Mouse (Mus musculus) splenic B cell, adult 2 months (primary cell): ENCODE results near the gene Slc7a6.

Experiments used
- DNase-seq: peaks from one replicate; pipeline ENCODE4 v3.0.0-alpha.2; 2011; ENCODE audit warnings: low read depth, low spot score
- H3K27me3 ChIP-seq: 2 replicates; pipeline ENCODE4 v1.6.1; 2012; ENCODE audit warnings: mild to moderate bottlenecking, low read length, moderate library complexity, mixed read lengths; ENCODE audit not compliant: control insufficient read depth, poor library complexity, insufficient read depth, severe bottlenecking
- H3K36me3 ChIP-seq: 2 replicates; pipeline ENCODE4 v1.6.1; 2012; ENCODE audit warnings: mild to moderate bottlenecking, low read length, moderate library complexity, mixed read lengths; ENCODE audit not compliant: control insufficient read depth, poor library complexity, insufficient read depth, severe bottlenecking

Slc7a6 gene

GRCm38 (mm10) chr8:106151041-106151440 is 17.6 kb upstream of the Slc7a6 start:
- Histone ChIP-seq H3K27me3 (no peaks in the 10 kb centered on the region), H3K36me3 (peaks cover 3% of the 10 kb centered on the region; the same call in 1 of the 2 replicates)
- DNase-seq: no peak

GRCm38 (mm10) chr8:106152876-106153275 is 15.8 kb upstream of the Slc7a6 start:
- Histone ChIP-seq H3K36me3 (peaks cover 3% of the 10 kb centered on the region; the same call in 1 of the 2 replicates), H3K27me3 (no peaks in the 10 kb centered on the region)
- no peak for DNase-seq

- no peak for DNase-seq
- Histone ChIP-seq H3K36me3 (peaks cover 6% of the 10 kb centered on the region; the same call in 1 of the 2 replicates), H3K27me3 (no peaks in the 10 kb centered on the region)
These were observed 11.2 kb upstream of the Slc7a6 start for GRCm38 (mm10) chr8:106157419-106157818.

- H3K36me3 ChIP-seq: peaks cover 8% of the 10 kb centered on the region; the same call in 1 of the 2 replicates
- no peaks in the 10 kb centered on the region for H3K27me3 ChIP-seq
- DNase-seq: no peak
These were observed 10.3 kb upstream of the Slc7a6 start for GRCm38 (mm10) chr8:106158381-106158780.

GRCm38 (mm10) chr8:106159876-106160275 is 8.8 kb upstream of the Slc7a6 start:
- DNase-seq: no peak
- Histone ChIP-seq H3K27me3 (no peaks in the 10 kb centered on the region), H3K36me3 (peaks cover 9% of the 10 kb centered on the region; the same call in 1 of the 2 replicates)

- no peak for DNase-seq
- peaks cover 8% of the 10 kb centered on the region; the same call in 1 of the 2 replicates for H3K36me3 ChIP-seq
- no peaks in the 10 kb centered on the region for H3K27me3 ChIP-seq
These were observed 5.4 kb upstream of the Slc7a6 start for GRCm38 (mm10) chr8:106163251-106163650.

- DNase-seq: peak; percentile 83
- Histone ChIP-seq H3K27me3 (no peaks in the 10 kb centered on the region), H3K36me3 (peaks cover 8% of the 10 kb centered on the region; the same call in 1 of the 2 replicates)
These were observed 3.2 kb upstream of the Slc7a6 start for GRCm38 (mm10) chr8:106165460-106165859.

- H3K36me3 ChIP-seq: no peaks in the 10 kb centered on the region
- peak; percentile 57 for DNase-seq
- H3K27me3 ChIP-seq: no peaks in the 10 kb centered on the region
These were observed 618 bp downstream of the Slc7a6 start for GRCm38 (mm10) chr8:106169017-106169933.

- no peaks in the 10 kb centered on the region for H3K27me3 ChIP-seq
- H3K36me3 ChIP-seq: no peaks in the 10 kb centered on the region
- no peak for DNase-seq
These were observed 1.4 kb downstream of the Slc7a6 start for GRCm38 (mm10) chr8:106169934-106170480.

GRCm38 (mm10) chr8:106173566-106173965 is 4.9 kb downstream of the Slc7a6 start:
- no peaks in the 10 kb centered on the region for H3K36me3 ChIP-seq
- DNase-seq: no peak
- H3K27me3 ChIP-seq: no peaks in the 10 kb centered on the region

- DNase-seq: no peak
These were observed 8.2 kb downstream of the Slc7a6 start for GRCm38 (mm10) chr8:106176891-106177290.

GRCm38 (mm10) chr8:106177594-106177993 is 8.9 kb downstream of the Slc7a6 start:
- DNase-seq: no peak
- Histone ChIP-seq H3K27me3 (no peaks in the 10 kb centered on the region), H3K36me3 (no peaks in the 10 kb centered on the region)

More at GRCm38 (mm10) chr8:106176891-106177290, 8.2 kb downstream of the Slc7a6 start:
- no peaks in the 10 kb centered on the region for H3K27me3 ChIP-seq
- no peaks in the 10 kb centered on the region for H3K36me3 ChIP-seq

GRCm38 (mm10) chr8:106178428-106178827 is 9.8 kb downstream of the Slc7a6 start:
- no peaks in the 10 kb centered on the region for H3K27me3 ChIP-seq
- H3K36me3 ChIP-seq: no peaks in the 10 kb centered on the region
- DNase-seq: no peak

- DNase-seq: no peak
- H3K36me3 ChIP-seq: no peaks in the 10 kb centered on the region
- H3K27me3 ChIP-seq: no peaks in the 10 kb centered on the region
These were observed 17.1 kb downstream of the Slc7a6 start for GRCm38 (mm10) chr8:106185628-106186270.

GRCm38 (mm10) chr8:106186394-106186793 is 17.7 kb downstream of the Slc7a6 start:
- no peaks in the 10 kb centered on the region for H3K27me3 ChIP-seq
- DNase-seq: no peak

More at GRCm38 (mm10) chr8:106186394-106186793, 17.7 kb downstream of the Slc7a6 start:
- H3K36me3 ChIP-seq: no peaks in the 10 kb centered on the region
